In genomic region chr2:119262978-119263377, GRCm38 (mm10) we compare ENCODE assay signal across 8 mouse cellular contexts. TPM values are rescaled to one million over a fixed set of nuclear protein-coding genes. Genes with fewer than 3 reads are reported as not detected.
DNase-seq lines count a peak whose midpoint lies in the region; ATAC-seq lines count a peak whose summit lies in the region.

No protein-coding gene starts in this region.

- no peaks in the 10 kb centered on the region for H3K36me3 ChIP-seq in neural tube, embryonic 14.5 days (ENCODE audit: control insufficient read depth, insufficient read depth, low read length)

- no peak overlapping the region for H3K4me3 ChIP-seq in neural tube, embryonic 14.5 days (ENCODE audit: low read depth, low read length)

- ATAC-seq in neural tube, embryonic 14.5 days (ENCODE audit: low read depth) = peak; percentile 46; the same call in 1 of the 2 replicates
- no peak for ATAC-seq in CD4-positive, CD25-positive, alpha-beta regulatory T cell, adult 4 months

- 36% methylated on average over 8 of the region's 8 CpGs for WGBS in neural tube, embryonic 14.5 days

- H3K9me3 ChIP-seq in neural tube, embryonic 14.5 days (ENCODE audit: control insufficient read depth, low read length) = no peaks in the 10 kb centered on the region

- H3K4me1 ChIP-seq in neural tube, embryonic 14.5 days (ENCODE audit: control insufficient read depth, insufficient read depth, low read length) = no peaks in the 10 kb centered on the region

- H3K27me3 ChIP-seq in neural tube, embryonic 14.5 days (ENCODE audit: control insufficient read depth, insufficient read depth, low read length) = no peaks in the 10 kb centered on the region

- no peak overlapping the region for H3K27ac ChIP-seq in neural tube, embryonic 14.5 days (ENCODE audit: low read depth, low read length)

- H3K9ac ChIP-seq in neural tube, embryonic 14.5 days (replicated peaks; ENCODE audit: low read depth, low read length) = no peak overlapping the region

- DNase-seq in embryo, embryonic 10 days (ENCODE audit: low spot score) = peak; percentile 33
- no peak for DNase-seq in embryo, embryonic 11 days
- DNase-seq in adrenal gland, adult 2 months = peak; percentile 95
- DNase-seq in heart, adult 9 months (ENCODE audit: low spot score in 2 of 2) = peak; percentile 21 to 57
- DNase-seq in kidney, postnatal 25 days = peak; percentile 85 to 91
- no peak for DNase-seq in c-Kit-positive CD71-positive TER-119-positive erythroid progenitor cells, embryonic 14.5 days (ENCODE audit: low spot score)

- no peak overlapping the region for H3K4me2 ChIP-seq in neural tube, embryonic 14.5 days (ENCODE audit: low read depth, low read length)

RNA-seq across cellular contexts. Expression of gene Rhov, which starts 8.1 kb away (rescaled TPM):
- total RNA-seq in adrenal gland, adult 2 months (2021) = 1 to 10 TPM in 1 of 2 experiments, under 1 TPM in 1; 0.23 to 2.2 TPM
- polyA plus RNA-seq in adrenal gland, adult 2 months (2012; rRNA removed) = 0.34 and 0.91 TPM in 2 replicates
- polyA plus RNA-seq in neural tube, embryonic 14.5 days (2014; fragmentation: Nextera tagmentation; extraction: Ambion mirVana) = 24.6 and 31.9 TPM in 2 replicates
- polyA plus RNA-seq in CD4-positive, CD25-positive, alpha-beta regulatory T cell, adult 4 months (2017; shearing (Covaris generic)) = not detected

RNA-seq across cellular contexts. Expression of gene Vps18, which starts 25.6 kb away (rescaled TPM):
- 10 to 100 TPM; 21.2 to 22.0 TPM for total RNA-seq in adrenal gland, adult 2 months (2021)
- polyA plus RNA-seq in adrenal gland, adult 2 months (2012; rRNA removed) = 27.6 and 30.1 TPM in 2 replicates
- 14.8 and 19.7 TPM in 2 replicates for polyA plus RNA-seq in neural tube, embryonic 14.5 days (2014; fragmentation: Nextera tagmentation; extraction: Ambion mirVana)
- polyA plus RNA-seq in CD4-positive, CD25-positive, alpha-beta regulatory T cell, adult 4 months (2017; shearing (Covaris generic)) = 10 to 100 TPM in 1 of 2 experiments, 1 to 10 TPM in 1; 4.7 to 13.0 TPM

RNA-seq across cellular contexts. Expression of gene Spint1, which starts 25.8 kb away (rescaled TPM):
- 1 to 10 TPM; 1.8 to 3.4 TPM for total RNA-seq in adrenal gland, adult 2 months (2021)
- polyA plus RNA-seq in adrenal gland, adult 2 months (2012; rRNA removed) = 1.9 and 2.9 TPM in 2 replicates
- polyA plus RNA-seq in neural tube, embryonic 14.5 days (2014; fragmentation: Nextera tagmentation; extraction: Ambion mirVana) = 0.61 and 0.68 TPM in 2 replicates
- not detected for polyA plus RNA-seq in CD4-positive, CD25-positive, alpha-beta regulatory T cell, adult 4 months (2017; shearing (Covaris generic))

RNA-seq across cellular contexts. Expression of gene Ppp1r14d, which starts 33.3 kb away (rescaled TPM):
- total RNA-seq in adrenal gland, adult 2 months (2021) = not detected
- polyA plus RNA-seq in adrenal gland, adult 2 months (2012; rRNA removed) = not detected in 2 replicates
- not detected in 2 replicates for polyA plus RNA-seq in neural tube, embryonic 14.5 days (2014; fragmentation: Nextera tagmentation; extraction: Ambion mirVana)
- not detected for polyA plus RNA-seq in CD4-positive, CD25-positive, alpha-beta regulatory T cell, adult 4 months (2017; shearing (Covaris generic))

RNA-seq across cellular contexts. Expression of gene Dnajc17, which starts 54.4 kb away (rescaled TPM):
- 10 to 100 TPM; 12.3 to 21.0 TPM for total RNA-seq in adrenal gland, adult 2 months (2021)
- 3.6 and 3.7 TPM in 2 replicates for polyA plus RNA-seq in adrenal gland, adult 2 months (2012; rRNA removed)
- 22.5 and 24.0 TPM in 2 replicates for polyA plus RNA-seq in neural tube, embryonic 14.5 days (2014; fragmentation: Nextera tagmentation; extraction: Ambion mirVana)
- polyA plus RNA-seq in CD4-positive, CD25-positive, alpha-beta regulatory T cell, adult 4 months (2017; shearing (Covaris generic)) = 10 to 100 TPM; 16.0 to 16.6 TPM

Comparison
In these comparisons a context has a peak if more than half of its experiments do, and no peak if none do; other contexts are left out.
1. DNase-seq: peak in embryo, embryonic 10 days (single experiment), adrenal gland, adult 2 months (single experiment), heart, adult 9 months (2 of 2) and kidney, postnatal 25 days (2 of 2); none in embryo, embryonic 11 days (single experiment) and c-Kit-positive CD71-positive TER-119-positive erythroid progenitor cells, embryonic 14.5 days (single experiment).
2. RNA of gene Rhov, which starts 8.1 kb away (polyA plus RNA-seq): 24.6 to 31.9 TPM in neural tube, embryonic 14.5 days; 0.34 to 0.91 TPM in adrenal gland, adult 2 months and not detected in CD4-positive, CD25-positive, alpha-beta regulatory T cell, adult 4 months; every median in the first group is over 10 times any median in the second.